Mouse (Mus musculus) retina, postnatal 1 day (tissue): ENCODE measurements around the gene Scgb3a1.
A peak's percentile ranks its signal among the peaks of the same experiment; 100 is the strongest.

Source experiments
- DNase-seq: peaks from one replicate; pipeline ENCODE4 v3.0.0-alpha.2; 2012

Gene Scgb3a1

GRCm38 (mm10) chr11:49663310-49663709, at the start of gene Scgb3a1:
Scgb3a1 (plus strand) TSS chr11:49663610.
- no peak for DNase-seq

- DNase-seq = no peak
These were observed 47.3 kb upstream of the Scgb3a1 start for GRCm38 (mm10) chr11:49615856-49616725.

GRCm38 (mm10) chr11:49618476-49618875, 44.9 kb upstream of the Scgb3a1 start:
- no peak for DNase-seq

GRCm38 (mm10) chr11:49621953-49622352, 41.5 kb upstream of the Scgb3a1 start:
- no peak for DNase-seq

- no peak for DNase-seq
These were observed 39.3 kb upstream of the Scgb3a1 start for GRCm38 (mm10) chr11:49624156-49624555.

GRCm38 (mm10) chr11:49625863-49626262, 37.5 kb upstream of the Scgb3a1 start:
- DNase-seq = no peak

- no peak for DNase-seq
These were observed 36.7 kb upstream of the Scgb3a1 start for GRCm38 (mm10) chr11:49626748-49627147.

GRCm38 (mm10) chr11:49631154-49631553, 32.3 kb upstream of the Scgb3a1 start:
- no peak for DNase-seq

- DNase-seq = no peak
These were observed 31.2 kb upstream of the Scgb3a1 start for GRCm38 (mm10) chr11:49632256-49632655.

GRCm38 (mm10) chr11:49634101-49634500, 29.3 kb upstream of the Scgb3a1 start:
- DNase-seq = no peak

GRCm38 (mm10) chr11:49635671-49636070, 27.7 kb upstream of the Scgb3a1 start:
- no peak for DNase-seq

- DNase-seq = peak; percentile 60
These were observed 27.0 kb upstream of the Scgb3a1 start for GRCm38 (mm10) chr11:49636449-49636848.

GRCm38 (mm10) chr11:49645677-49646076, 17.7 kb upstream of the Scgb3a1 start:
- no peak for DNase-seq

GRCm38 (mm10) chr11:49650113-49650993, 13.1 kb upstream of the Scgb3a1 start:
- DNase-seq = peak; percentile 78

- DNase-seq = no peak
These were observed 12.2 kb upstream of the Scgb3a1 start for GRCm38 (mm10) chr11:49650994-49651761.

GRCm38 (mm10) chr11:49651762-49652322, 11.6 kb upstream of the Scgb3a1 start:
- DNase-seq = no peak

GRCm38 (mm10) chr11:49652401-49653078, 10.9 kb upstream of the Scgb3a1 start:
- DNase-seq = peak; percentile 92

GRCm38 (mm10) chr11:49653079-49653408, 10.4 kb upstream of the Scgb3a1 start:
- DNase-seq = no peak

- DNase-seq = no peak
These were observed 8.8 kb upstream of the Scgb3a1 start for GRCm38 (mm10) chr11:49654651-49655050.

GRCm38 (mm10) chr11:49655501-49655900, 7.9 kb upstream of the Scgb3a1 start:
- no peak for DNase-seq

- no peak for DNase-seq
These were observed 5.3 kb upstream of the Scgb3a1 start for GRCm38 (mm10) chr11:49658065-49658464.
